Mouse (Mus musculus) ES-E14 (cell line): Measurements from ENCODE around the gene Gm28539. TPM values are rescaled to one million over a fixed set of nuclear protein-coding genes. Genes with fewer than 3 reads are reported as not detected.

Experiments
- DNase-seq: peaks from one replicate; pipeline ENCODE4 v3.0.0-alpha.2; 2013; ENCODE audit warnings: low read depth, low spot score
- H3K27ac ChIP-seq: 2 replicates; pipeline ENCODE4 v1.5.1; 2012; ENCODE audit warnings: low read depth, mild to moderate bottlenecking, low read length, moderate library complexity, mixed read lengths; ENCODE audit not compliant: poor library complexity, insufficient read depth, severe bottlenecking
- H3K36me3 ChIP-seq: 2 replicates; pipeline ENCODE4 v1.6.1; 2012; ENCODE audit warnings: mild to moderate bottlenecking, low read length, moderate library complexity, mixed read lengths; ENCODE audit not compliant: control insufficient read depth, poor library complexity, insufficient read depth, severe bottlenecking
- H3K4me1 ChIP-seq, 2 experiments: fragments of 150-350 bp in 1 of 2; sonication (generic) in 1 of 2; 2 replicates each; pipeline ENCODE4 v1.6.1; 2012; ENCODE audit warnings: low read length in 2 of 2, mild to moderate bottlenecking in 1 of 2, mixed read lengths in 1 of 2; ENCODE audit not compliant: control insufficient read depth in 2 of 2, insufficient read depth in 2 of 2, poor library complexity in 1 of 2
- H3K4me3 ChIP-seq, 2 experiments: fragments of 150-350 bp in 1 of 2; sonication (generic) in 1 of 2; 2 replicates each; pipeline ENCODE4 v1.5.1; 2012; ENCODE audit warnings: low read length in 2 of 2, low read depth in 1 of 2, mild to moderate bottlenecking in 1 of 2, mixed read lengths in 1 of 2; ENCODE audit not compliant: insufficient read depth in 1 of 2, poor library complexity in 1 of 2, severe bottlenecking in 1 of 2
- H3K9ac ChIP-seq: 2 replicates; pipeline ENCODE4 v1.6.1; 2012; ENCODE audit warnings: low read depth, mild to moderate bottlenecking, low read length, mixed read lengths; ENCODE audit not compliant: poor library complexity, insufficient read depth, severe bottlenecking
- H3K9me3 ChIP-seq: fragments of 150-350 bp; sonication (generic); 2 replicates; pipeline ENCODE4 v1.6.1; 2012; ENCODE audit warnings: low read depth, mild to moderate bottlenecking, low read length; ENCODE audit not compliant: control insufficient read depth, insufficient read depth
- CHD2 ChIP-seq: IDR thresholded peaks from 2 replicates; pipeline ENCODE4 v1.6.1; 2014; ENCODE audit warnings: mild to moderate bottlenecking, low read depth, low read length, inconsistent platforms
- HCFC1 ChIP-seq: IDR thresholded peaks from 2 replicates; pipeline ENCODE4 v1.6.1; 2012; ENCODE audit warnings: low read length, inconsistent platforms, borderline replicate concordance; ENCODE audit not compliant: insufficient read depth
- MAFK ChIP-seq: IDR thresholded peaks from 2 replicates; pipeline ENCODE4 v1.6.1; 2014; ENCODE audit warnings: mild to moderate bottlenecking, low read depth, low read length, inconsistent platforms; ENCODE audit not compliant: insufficient read depth
- ZC3H11A ChIP-seq: IDR thresholded peaks from 2 replicates; pipeline ENCODE4 v1.6.1; 2012; ENCODE audit warnings: low read depth, mild to moderate bottlenecking, inconsistent platforms, low read length, borderline replicate concordance
- ZNF384 ChIP-seq: IDR thresholded peaks from 2 replicates; pipeline ENCODE4 v1.6.1; 2012; ENCODE audit warnings: low read depth, low read length, inconsistent platforms
- in situ Hi-C, 2 experiments: fragments of 600-800 bp; cut with MboI; formaldehyde crosslinking; loops; one replicate each; pipeline ENCODE4 v1.15.1; 2025; ENCODE audit warnings: low sequenced_read_pairs in 2 of 2, inconsistent platforms in 1 of 2; ENCODE audit not compliant: unreplicated experiment in 2 of 2
- total RNA-seq: library from RNA; depleted of rRNA; stranded (reverse); fragments of 300-350 nt; gene quantifications from 2 replicates; pipeline ENCODE4 v1.2.3, GENCODE M21; 2012

Gene Gm28539
- total RNA-seq, 1 experiment, result not detected

GRCm38 (mm10) chr16:18876091-18876441, 39.7 kb downstream of the Gm28539 start:
- peak overlapping the region; percentile 95 for H3K9ac ChIP-seq
- peak overlapping the region; percentile 82 to 93 for H3K4me3 ChIP-seq
- TF ChIP-seq MAFK (no peak), HCFC1 (no peak), ZNF384 (no peak), CHD2 (no peak), ZC3H11A (no peak)
- peaks cover 16% of the 10 kb centered on the region for H3K36me3 ChIP-seq
- no peak for DNase-seq
- no peaks in the 10 kb centered on the region for H3K9me3 ChIP-seq
- in situ Hi-C loops, result no loop called here
- H3K27ac ChIP-seq, result peak overlapping the region; percentile 72
- H3K4me1 ChIP-seq, result no peaks in the 10 kb centered on the region; a peak in 1 of 4 replicates

DNA sequence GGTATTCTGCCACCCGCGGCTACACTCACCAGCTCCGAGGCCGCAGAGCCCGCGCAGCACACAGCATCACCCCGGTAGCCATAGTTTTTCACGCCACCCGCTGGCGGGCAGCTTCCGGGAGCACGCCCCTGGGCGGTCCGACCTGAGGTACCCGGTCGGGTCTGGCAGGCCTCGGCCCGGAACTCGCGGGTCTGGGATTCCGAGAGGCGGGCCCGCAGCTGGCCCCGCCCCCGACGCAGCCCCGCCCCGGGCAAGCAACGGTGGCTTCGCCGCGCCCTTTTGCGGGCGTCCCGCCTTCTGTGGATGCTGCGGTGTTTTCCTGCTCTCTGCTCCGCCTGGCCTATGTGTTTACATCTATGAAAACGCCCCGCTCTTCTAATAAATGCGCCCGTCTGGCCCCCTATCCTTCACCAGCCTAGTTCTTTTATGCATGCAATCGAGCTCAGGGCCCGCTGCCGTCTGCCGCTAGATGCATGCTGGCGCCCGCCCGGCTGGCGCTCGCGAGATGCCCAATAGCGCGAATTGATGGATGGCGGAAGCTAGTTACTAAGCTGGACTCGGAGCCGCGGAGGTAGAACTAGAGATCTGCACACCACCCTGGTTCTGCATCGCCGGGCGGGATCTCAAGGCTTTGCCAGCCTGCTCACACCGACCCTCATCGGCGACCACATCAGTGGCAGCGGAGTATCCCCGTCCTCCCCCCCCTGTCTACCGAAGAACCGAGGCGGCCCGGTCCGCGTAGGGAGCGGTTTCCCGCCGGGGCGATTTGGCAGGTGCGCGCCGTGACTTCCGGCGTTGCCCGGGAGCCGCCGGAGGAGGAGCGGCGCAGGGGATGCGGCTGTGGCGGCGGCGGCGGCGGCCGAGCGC, 40.3 kb downstream of the Gm28539 start, which contains the start of the genes Mrpl40 and Hira:
Gene Mrpl40 (minus strand): TSS at position 421 of the 867 bp plus-strand sequence.
Gene Hira (plus strand): TSS at position 596 of the 867 bp plus-strand sequence.
- peak within 1 kb of the TSS; percentile 94 for H3K27ac ChIP-seq
- H3K4me3 ChIP-seq, result peak within 1 kb of the TSS; percentile 82 to 93
- no peaks in the 10 kb centered on the region for H3K9me3 ChIP-seq
- in situ Hi-C loops, result no loop called here
- H3K36me3 ChIP-seq, result peaks cover 16% of the 10 kb centered on the region
- H3K9ac ChIP-seq, result peak within 1 kb of the TSS; percentile 99
- DNase-seq, result peak; percentile 83
- no peaks in the 10 kb centered on the region; a peak in 1 of 4 replicates for H3K4me1 ChIP-seq
- TF ChIP-seq HCFC1 (peak; percentile 78), ZNF384 (no peak), ZC3H11A (no peak), CHD2 (peak; percentile 95)

GRCm38 (mm10) chr16:18877386-18878090, 41.2 kb downstream of the Gm28539 start:
- H3K9ac ChIP-seq, result peak overlapping the region; percentile 99
- peaks cover 9% of the 10 kb centered on the region for H3K36me3 ChIP-seq
- H3K4me3 ChIP-seq, result peak overlapping the region; percentile 82 to 93
- H3K4me1 ChIP-seq, result no peaks in the 10 kb centered on the region; a peak in 1 of 4 replicates
- in situ Hi-C loops, result no loop called here
- H3K9me3 ChIP-seq, result no peaks in the 10 kb centered on the region
- peak overlapping the region; percentile 94 for H3K27ac ChIP-seq
- DNase-seq, result peak; percentile 44
- 0 out of 2 replicates have a peak, but pooled peaks have one; percentile 41 for TF ChIP-seq HCFC1
- TF ChIP-seq MAFK, result no peak
- TF ChIP-seq ZNF384, result no peak
- TF ChIP-seq CHD2, result no peak
- no peak for TF ChIP-seq ZC3H11A

- in situ Hi-C loops, result no loop called here
- H3K27ac ChIP-seq, result peak overlapping the region; percentile 94
- peak overlapping the region; percentile 99 for H3K9ac ChIP-seq
- H3K4me1 ChIP-seq, result no peaks in the 10 kb centered on the region; a peak in 1 of 4 replicates
- TF ChIP-seq HCFC1 (no peak; the same call in 1 of the 2 replicates), MAFK (no peak), ZNF384 (peak; percentile 92), CHD2 (no peak), ZC3H11A (no peak)
- H3K9me3 ChIP-seq, result no peaks in the 10 kb centered on the region
- peak overlapping the region; percentile 82 to 93 for H3K4me3 ChIP-seq
- H3K36me3 ChIP-seq, result peaks cover 6% of the 10 kb centered on the region
- no peak for DNase-seq
Observed at GRCm38 (mm10) chr16:18878091-18878720, 41.8 kb downstream of the Gm28539 start.
